Mouse (Mus musculus) gastrocnemius, postnatal 10 days (tissue): ENCODE results near the gene Fam13a. TPM values are rescaled to one million over a fixed set of nuclear protein-coding genes. Genes with fewer than 3 reads are reported as not detected.

Experiments used
- total RNA-seq, 2 experiments: library from RNA; stranded (reverse); gene quantifications; 2 replicates each; pipeline ENCODE4 v1.2.3; 2021

Gene Fam13a
- total RNA-seq, 2 experiments from 2014 or later, result 9.7 to 9.9 TPM

Other genes with a start within 250 kb of the Fam13a start
- gene Herc3, start 193.1 kb downstream of the Fam13a start, total RNA-seq, result 10 to 100 TPM; 76.2 to 77.6 TPM
- gene Nap1l5, start 117.5 kb downstream of the Fam13a start, total RNA-seq, result under 1 TPM; 0.33 to 0.54 TPM
- 10 to 100 TPM in 1 of 2 experiments, 1 to 10 TPM in 1; 9.8 to 10.9 TPM for gene Tigd2, start 184.3 kb upstream of the Fam13a start, total RNA-seq